Comparison of ENCODE assay signal across 19 mouse cellular contexts in the genomic region with DNA sequence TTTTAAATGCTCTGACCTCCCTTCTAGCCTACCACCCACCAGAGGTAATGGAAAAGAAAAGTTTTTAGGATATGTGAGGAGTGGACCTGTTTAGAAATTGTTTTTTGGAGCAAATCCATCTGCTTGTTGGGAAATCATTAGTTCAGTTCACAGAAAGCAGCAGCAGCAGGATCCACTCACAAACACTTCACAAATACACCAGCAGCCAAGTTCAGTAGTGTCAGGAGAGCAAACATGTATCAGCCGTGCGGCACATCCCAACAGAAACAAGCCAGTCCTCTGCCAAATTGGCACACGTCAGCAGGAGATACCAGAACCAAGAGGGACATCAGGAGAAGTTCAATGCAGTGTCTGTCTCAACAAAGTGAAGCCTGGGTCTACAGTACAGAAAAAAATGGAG.
"Had no signal": no experiment of that assay in that cellular context is flagged by ENCODE, and none has a peak within 500 bp of the region (broad histone marks: within the 10 kb centered on the region; RNA-seq: fewer than 3 reads in every experiment).

No protein-coding gene starts in this region.

- H3K27ac ChIP-seq: kidney, postnatal 0 days; layer of hippocampus, adult 2 months; liver, embryonic 14.5 days; midbrain, embryonic 12.5 days; midbrain, embryonic 15.5 days; neural tube, embryonic 12.5 days; neural tube, embryonic 15.5 days; stomach, embryonic 15.5 days had no signal

- H3K4me2 ChIP-seq: liver, embryonic 11.5 days; midbrain, embryonic 12.5 days; midbrain, embryonic 15.5 days; neural tube, embryonic 12.5 days; neural tube, embryonic 15.5 days; stomach, embryonic 15.5 days had no signal

- DNase-seq: kidney, adult 2 months; kidney, postnatal 25 days; layer of hippocampus, adult 9-11 months; liver, postnatal 0 days; right cerebral cortex, adult 18-20 months; right cerebral cortex, postnatal 25 days; spleen, adult 18-20 months; thymus, adult 18-20 months; thymus, postnatal 36 days had no signal

- H3K36me3 ChIP-seq: midbrain, embryonic 12.5 days; midbrain, embryonic 15.5 days; neural tube, embryonic 12.5 days; neural tube, embryonic 15.5 days; stomach, embryonic 15.5 days had no signal

- H3K4me1 ChIP-seq: midbrain, embryonic 12.5 days; midbrain, embryonic 15.5 days; neural tube, embryonic 12.5 days; neural tube, embryonic 15.5 days; stomach, embryonic 15.5 days had no signal

- H3K9me3 ChIP-seq: midbrain, embryonic 12.5 days; midbrain, embryonic 15.5 days; neural tube, embryonic 12.5 days; neural tube, embryonic 15.5 days; stomach, embryonic 15.5 days had no signal

- ATAC-seq: intestine, postnatal 0 days; liver, postnatal 0 days; midbrain, embryonic 15.5 days had no signal

- H3K9ac ChIP-seq: liver, embryonic 14.5 days; liver, postnatal 0 days; midbrain, embryonic 12.5 days; midbrain, embryonic 15.5 days; neural tube, embryonic 12.5 days; neural tube, embryonic 15.5 days; stomach, embryonic 15.5 days had no signal

- H3K27me3 ChIP-seq: midbrain, embryonic 12.5 days; midbrain, embryonic 15.5 days; neural tube, embryonic 12.5 days; neural tube, embryonic 15.5 days; stomach, embryonic 15.5 days had no signal

- H3K4me3 ChIP-seq: layer of hippocampus, adult 2 months; midbrain, embryonic 12.5 days; midbrain, embryonic 15.5 days; neural tube, embryonic 12.5 days; neural tube, embryonic 15.5 days; stomach, embryonic 15.5 days had no signal
